Mouse (Mus musculus) heart, postnatal 0 days (tissue): Measurements from ENCODE around the gene Ipo5. TPM values are rescaled to one million over a fixed set of nuclear protein-coding genes. Genes with fewer than 3 reads are reported as not detected.

Experiments
- ATAC-seq: fragments of 200-750 bp; cut with Nextera tagmentation; 2 replicates; pipeline ENCODE4 v1.8.0; 2017; ENCODE audit warnings: low read depth, moderate number of reproducible peaks, moderate library complexity; ENCODE audit not compliant: insufficient read depth
- DNase-seq: peaks from one replicate; pipeline ENCODE4 v3.0.0-alpha.2; 2016; ENCODE audit warnings: low spot score
- H3K27ac ChIP-seq: fragments of 300-500 bp; sonication (generic); 2 replicates; pipeline ENCODE4 v1.5.1; 2014; ENCODE audit warnings: low read depth, mild to moderate bottlenecking
- H3K27me3 ChIP-seq: fragments of 300-500 bp; sonication (generic); 2 replicates; pipeline ENCODE4 v1.6.1; 2014; ENCODE audit warnings: low read length, mixed read lengths; ENCODE audit not compliant: control insufficient read depth, insufficient read depth
- H3K36me3 ChIP-seq: fragments of 300-500 bp; sonication (generic); replicated peaks from 2 replicates; pipeline ENCODE4 v1.6.1; 2014; ENCODE audit warnings: low read length, mixed read lengths; ENCODE audit not compliant: control insufficient read depth, insufficient read depth
- H3K4me1 ChIP-seq: fragments of 300-500 bp; sonication (generic); 2 replicates; pipeline ENCODE4 v1.6.1; 2014; ENCODE audit warnings: antibody characterized with exemption; ENCODE audit not compliant: control insufficient read depth, insufficient read depth
- H3K4me2 ChIP-seq: fragments of 300-500 bp; sonication (generic); 2 replicates; pipeline ENCODE4 v1.6.1; 2014; ENCODE audit warnings: low read depth, mild to moderate bottlenecking, low read length, moderate library complexity
- H3K4me3 ChIP-seq: fragments of 300-500 bp; sonication (generic); 2 replicates; pipeline ENCODE4 v1.5.1; 2014; ENCODE audit warnings: low read depth, low read length
- H3K9ac ChIP-seq: fragments of 300-500 bp; sonication (generic); replicated peaks from 2 replicates; pipeline ENCODE4 v1.6.1; 2014; ENCODE audit warnings: low read depth, low read length, mixed read lengths
- H3K9me3 ChIP-seq: fragments of 300-500 bp; sonication (generic); replicated peaks from 2 replicates; pipeline ENCODE4 v1.6.1; 2016; ENCODE audit warnings: low read length; ENCODE audit not compliant: control insufficient read depth
- CTCF ChIP-seq: IDR thresholded peaks from 2 replicates; pipeline ENCODE4 v1.5.1; 2016; ENCODE audit warnings: antibody characterized with exemption, control low read depth, low read depth
- EP300 ChIP-seq: IDR thresholded peaks from 2 replicates; pipeline ENCODE4 v1.6.1; 2016; ENCODE audit warnings: antibody characterized with exemption, low read depth
- WGBS: fragments of 180-500 bp; shearing (Covaris S2); extraction: QIAGEN DNeasy Blood & Tissue Kit; methylation state at CpG from one replicate; pipeline ENCODE4 v1.1.7; 2014; 5-methylcytosine and 5-hydroxymethylcytosine counted together
- polyA plus RNA-seq: library from polyadenylated mRNA; unstranded; fragments of >200 nt; fragmentation: Nextera tagmentation; extraction: Ambion mirVana; gene quantifications from 2 replicates; pipeline ENCODE4 v1.2.1, GENCODE M21; 2015
- total RNA-seq: library from RNA; depleted of rRNA; stranded (reverse); fragments of >200 nt; gene quantifications from 2 replicates; pipeline ENCODE4 v1.2.3, GENCODE M21; 2014; ENCODE audit warnings: low replicate concordance; rRNA removed

The Ipo5 gene
- 62.1 and 95.6 TPM in 2 replicates for total RNA-seq
- polyA plus RNA-seq = 36.2 and 40.6 TPM in 2 replicates

GRCm38 (mm10) chr14:120910733-120911324 is at the start of gene Ipo5:
Ipo5 (plus strand) TSS chr14:120911224.
- H3K9ac ChIP-seq = peak within 1 kb of the TSS; percentile 77
- peak within 1 kb of the TSS; percentile 94 for H3K4me2 ChIP-seq
- no peaks in the 10 kb centered on the region for H3K27me3 ChIP-seq
- peak within 1 kb of the TSS; percentile 98 for H3K27ac ChIP-seq
- ATAC-seq (peak; percentile 96), DNase-seq (peak; percentile 92)
- under 1% methylated on average over 31 of the region's 83 CpGs for WGBS
- H3K4me1 ChIP-seq = peaks cover 9% of the 10 kb centered on the region; the same call in 1 of the 2 replicates
- H3K36me3 ChIP-seq = no peaks in the 10 kb centered on the region
- peak within 1 kb of the TSS; percentile 96 for H3K4me3 ChIP-seq
- no peaks in the 10 kb centered on the region for H3K9me3 ChIP-seq
- TF ChIP-seq CTCF (no peak), EP300 (no peak)

- Histone ChIP-seq H3K4me1 (0 out of 2 replicates have a peak, but pooled peaks cover 3% of the 10 kb centered on the region), H3K27ac (no peak overlapping the region), H3K9ac (no peak overlapping the region), H3K4me3 (no peak overlapping the region), H3K9me3 (peaks cover 12% of the 10 kb centered on the region), H3K36me3 (no peaks in the 10 kb centered on the region), H3K4me2 (no peak overlapping the region), H3K27me3 (no peaks in the 10 kb centered on the region)
- TF ChIP-seq CTCF (no peak), EP300 (no peak)
- 77% methylated on average over 3 of the region's 3 CpGs for WGBS
- no peak for DNase-seq
- ATAC-seq = no peak
These were observed 47.8 kb upstream of the Ipo5 start for GRCm38 (mm10) chr14:120863205-120863604.

- DNase-seq (no peak), ATAC-seq (no peak)
- no peak overlapping the region for H3K27ac ChIP-seq
- TF ChIP-seq CTCF (no peak), EP300 (no peak)
- no peak overlapping the region for H3K4me2 ChIP-seq
- 0 out of 2 replicates have a peak, but pooled peaks cover 3% of the 10 kb centered on the region for H3K4me1 ChIP-seq
- no peak overlapping the region for H3K9ac ChIP-seq
- H3K27me3 ChIP-seq = no peaks in the 10 kb centered on the region
- H3K9me3 ChIP-seq = no peaks in the 10 kb centered on the region
- 74% methylated on average over 4 of the region's 4 CpGs for WGBS
- no peak overlapping the region for H3K4me3 ChIP-seq
- no peaks in the 10 kb centered on the region for H3K36me3 ChIP-seq
These were observed 46.1 kb upstream of the Ipo5 start for GRCm38 (mm10) chr14:120864896-120865295.

GRCm38 (mm10) chr14:120866573-120866972 is 44.5 kb upstream of the Ipo5 start:
- Histone ChIP-seq H3K27me3 (no peaks in the 10 kb centered on the region), H3K9me3 (no peaks in the 10 kb centered on the region), H3K9ac (no peak overlapping the region), H3K4me2 (no peak overlapping the region), H3K27ac (peak overlapping the region; percentile 32; the same call in 1 of the 2 replicates), H3K4me3 (no peak overlapping the region), H3K36me3 (no peaks in the 10 kb centered on the region), H3K4me1 (0 out of 2 replicates have a peak, but pooled peaks cover 3% of the 10 kb centered on the region)
- 90% methylated on average over 8 of the region's 8 CpGs for WGBS
- TF ChIP-seq CTCF = no peak
- TF ChIP-seq EP300 = no peak
- ATAC-seq (no peak), DNase-seq (no peak)

GRCm38 (mm10) chr14:120867121-120867520 is 43.9 kb upstream of the Ipo5 start:
- no peak for DNase-seq
- no peaks in the 10 kb centered on the region for H3K36me3 ChIP-seq
- H3K4me3 ChIP-seq = no peak overlapping the region
- H3K9me3 ChIP-seq = no peaks in the 10 kb centered on the region
- peak overlapping the region; percentile 32; the same call in 1 of the 2 replicates for H3K27ac ChIP-seq
- WGBS = 59% methylated on average over 5 of the region's 5 CpGs
- no peak for TF ChIP-seq EP300
- TF ChIP-seq CTCF = no peak
- H3K27me3 ChIP-seq = no peaks in the 10 kb centered on the region
- H3K4me2 ChIP-seq = no peak overlapping the region
- ATAC-seq = no peak
- H3K4me1 ChIP-seq = 0 out of 2 replicates have a peak, but pooled peaks cover 3% of the 10 kb centered on the region
- no peak overlapping the region for H3K9ac ChIP-seq

GRCm38 (mm10) chr14:120868494-120868893 is 42.5 kb upstream of the Ipo5 start:
- H3K27ac ChIP-seq = peak overlapping the region; percentile 61

More at GRCm38 (mm10) chr14:120868494-120868893, 42.5 kb upstream of the Ipo5 start:
- Histone ChIP-seq H3K4me1 (0 out of 2 replicates have a peak, but pooled peaks cover 3% of the 10 kb centered on the region), H3K9me3 (no peaks in the 10 kb centered on the region), H3K9ac (no peak overlapping the region; the same call in 1 of the 2 replicates), H3K4me3 (no peak overlapping the region), H3K4me2 (peak overlapping the region; percentile 17; the same call in 1 of the 2 replicates), H3K36me3 (no peaks in the 10 kb centered on the region), H3K27me3 (no peaks in the 10 kb centered on the region)
- TF ChIP-seq CTCF (no peak), EP300 (no peak)
- DNase-seq (peak; percentile 85), ATAC-seq (peak; percentile 87)
- 21% methylated on average over 8 of the region's 8 CpGs for WGBS
